Mouse (Mus musculus): ENCODE measurements around the gene Parvb. TPM values are rescaled to one million over a fixed set of nuclear protein-coding genes. Genes with fewer than 3 reads are reported as not detected.

Gene Parvb
- total and polyA plus RNA-seq, 3 experiments = 4.8 to 58.0 TPM; not detected in 1

DNA sequence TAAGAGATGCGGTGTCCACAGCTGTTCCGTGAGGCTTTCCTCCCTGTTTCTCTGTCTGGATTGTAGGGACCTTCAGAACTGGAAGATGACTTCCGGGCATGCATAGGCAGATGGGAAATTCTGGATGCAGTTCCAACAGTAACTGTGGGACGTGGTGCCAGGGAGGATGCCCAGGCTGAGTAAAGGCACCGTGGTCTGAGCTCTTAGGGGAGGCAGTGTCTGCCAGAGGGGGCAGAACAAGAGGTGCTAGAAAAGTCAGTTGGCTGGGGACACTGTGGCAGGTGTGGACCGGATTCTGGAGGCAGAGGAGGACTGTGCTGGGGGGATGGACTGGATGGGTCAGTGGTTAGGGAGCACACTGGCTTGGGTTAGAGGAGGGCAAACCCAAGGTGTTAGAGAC, 30.8 kb downstream of the Parvb start:
- H3K4me1 ChIP-seq (ENCODE audit: control insufficient read depth in 1 of 2, insufficient read depth in 2 of 2, low read length in 2 of 2) = no peaks in the 10 kb centered on the region
- no peak for DNase-seq (ENCODE audit: low read depth, low spot score)
- H3K4me3 ChIP-seq (ENCODE audit: control insufficient read depth in 1 of 2, insufficient read depth in 1 of 2, low read depth in 2 of 2, low read length in 2 of 2) = no peak overlapping the region
- no peaks in the 10 kb centered on the region for H3K27me3 ChIP-seq (ENCODE audit: control insufficient read depth in 1 of 2, insufficient read depth in 2 of 2, low read length in 2 of 2)
- H3K9me3 ChIP-seq (replicated peaks; ENCODE audit: insufficient read depth, low read length) = no peaks in the 10 kb centered on the region
- no peak overlapping the region for H3K9ac ChIP-seq (ENCODE audit: control insufficient read depth, low read depth, low read length, poor library complexity, severe bottlenecking)
- H3K79me2 ChIP-seq (ENCODE audit: control insufficient read depth, insufficient read depth, low read length, poor library complexity) = no peaks in the 10 kb centered on the region
- no peak overlapping the region for H3K27ac ChIP-seq (ENCODE audit: control insufficient read depth, low read depth, low read length)
- H3K36me3 ChIP-seq (ENCODE audit: control insufficient read depth in 1 of 2, insufficient read depth in 2 of 2, low read length in 2 of 2) = no peaks in the 10 kb centered on the region
- TF ChIP-seq MAX (IDR thresholded peaks at IDR 0.05; ENCODE audit: low read length) (no peak), POLR2A (IDR thresholded peaks at IDR 0.05; ENCODE audit: control insufficient read depth in 1 of 2, insufficient read depth in 1 of 2, low read depth in 1 of 2, low read length in 2 of 2, poor library complexity in 1 of 2) (no peak), ZMIZ1 (IDR thresholded peaks at IDR 0.05; ENCODE audit: low read depth, low read length) (no peak), MEF2A (IDR thresholded peaks at IDR 0.05; ENCODE audit: extremely low read depth, insufficient replicate concordance, low read depth, low read length, poor library complexity, severe bottlenecking) (no peak), ZNF384 (IDR thresholded peaks at IDR 0.05; ENCODE audit: low read depth, low read length) (no peak), TBP (IDR thresholded peaks at IDR 0.05; ENCODE audit: low read depth, low read length) (no peak), ELF1 (IDR thresholded peaks at IDR 0.05; ENCODE audit: low read depth, low read length) (no peak), HCFC1 (IDR thresholded peaks at IDR 0.05; ENCODE audit: low read depth, low read length) (no peak), MYB (IDR thresholded peaks at IDR 0.05; ENCODE audit: low read depth, low read length) (no peak), ETS1 (IDR thresholded peaks at IDR 0.05; ENCODE audit: low read depth, low read length) (no peak)

- Histone ChIP-seq H3K27me3 (ENCODE audit: control insufficient read depth in 1 of 2, insufficient read depth in 2 of 2, low read length in 2 of 2) (no peaks in the 10 kb centered on the region), H3K9ac (ENCODE audit: control insufficient read depth, low read depth, low read length, poor library complexity, severe bottlenecking) (no peak overlapping the region), H3K36me3 (ENCODE audit: control insufficient read depth in 1 of 2, insufficient read depth in 2 of 2, low read length in 2 of 2) (no peaks in the 10 kb centered on the region), H3K27ac (ENCODE audit: control insufficient read depth, low read depth, low read length) (no peak overlapping the region), H3K4me1 (ENCODE audit: control insufficient read depth in 1 of 2, insufficient read depth in 2 of 2, low read length in 2 of 2) (no peaks in the 10 kb centered on the region), H3K4me3 (ENCODE audit: control insufficient read depth in 1 of 2, insufficient read depth in 1 of 2, low read depth in 2 of 2, low read length in 2 of 2) (no peak overlapping the region), H3K79me2 (ENCODE audit: control insufficient read depth, insufficient read depth, low read length, poor library complexity) (no peaks in the 10 kb centered on the region), H3K9me3 (replicated peaks; ENCODE audit: insufficient read depth, low read length) (no peaks in the 10 kb centered on the region)
- peak; percentile 20 for DNase-seq (ENCODE audit: low read depth, low spot score)
- no peak for TF ChIP-seq ZC3H11A (IDR thresholded peaks at IDR 0.05; ENCODE audit: low read depth, low read length)
- no peak for TF ChIP-seq CTCF (IDR thresholded peaks at IDR 0.05 in 2 of 3, conservative IDR thresholded peaks at IDR 0.05 in 1 of 3; ENCODE audit: control insufficient read depth in 1 of 3, insufficient read depth in 1 of 3, low read depth in 2 of 3, low read length in 3 of 3, poor library complexity in 1 of 3, severe bottlenecking in 1 of 3)
- no peak for TF ChIP-seq POLR2AphosphoS5 (IDR thresholded peaks at IDR 0.05; ENCODE audit: borderline replicate concordance, low read depth, low read length)
- TF ChIP-seq POLR2AphosphoS2 (IDR thresholded peaks at IDR 0.05; ENCODE audit: low read length) = no peak
- TF ChIP-seq JUND (IDR thresholded peaks at IDR 0.05; ENCODE audit: low read depth, low read length) = no peak
Observed at GRCm38 (mm10) chr15:84263573-84263972, 31.7 kb downstream of the Parvb start.

DNA sequence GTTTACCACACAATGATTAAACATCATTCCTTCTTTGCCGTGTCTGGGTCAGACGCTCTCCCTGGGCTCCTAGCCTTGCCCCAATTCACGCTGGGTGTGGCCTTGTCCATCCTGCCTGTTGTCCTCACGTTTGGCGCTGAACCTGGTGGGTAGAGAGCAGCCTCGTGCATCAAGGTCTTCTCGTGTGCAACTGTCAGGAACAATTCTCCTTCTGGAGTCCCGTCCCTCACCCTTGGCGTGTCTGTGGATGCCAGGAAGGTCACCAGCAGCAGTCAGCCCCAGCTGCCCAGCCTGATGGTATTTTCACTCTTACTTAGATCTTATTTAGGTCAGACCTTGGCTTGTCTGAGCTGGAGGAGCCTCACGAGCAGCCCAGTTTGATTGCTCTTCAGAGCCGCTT, 33.3 kb downstream of the Parvb start:
- Histone ChIP-seq H3K27me3 (ENCODE audit: control insufficient read depth in 1 of 2, insufficient read depth in 2 of 2, low read length in 2 of 2) (no peaks in the 10 kb centered on the region), H3K4me3 (ENCODE audit: control insufficient read depth in 1 of 2, insufficient read depth in 1 of 2, low read depth in 2 of 2, low read length in 2 of 2) (no peak overlapping the region), H3K36me3 (ENCODE audit: control insufficient read depth in 1 of 2, insufficient read depth in 2 of 2, low read length in 2 of 2) (no peaks in the 10 kb centered on the region), H3K79me2 (ENCODE audit: control insufficient read depth, insufficient read depth, low read length, poor library complexity) (no peaks in the 10 kb centered on the region), H3K4me1 (ENCODE audit: control insufficient read depth in 1 of 2, insufficient read depth in 2 of 2, low read length in 2 of 2) (no peaks in the 10 kb centered on the region), H3K9me3 (replicated peaks; ENCODE audit: insufficient read depth, low read length) (no peaks in the 10 kb centered on the region), H3K27ac (ENCODE audit: control insufficient read depth, low read depth, low read length) (no peak overlapping the region), H3K9ac (ENCODE audit: control insufficient read depth, low read depth, low read length, poor library complexity, severe bottlenecking) (no peak overlapping the region)
- DNase-seq (ENCODE audit: low read depth, low spot score) = no peak
- TF ChIP-seq NRF1 (IDR thresholded peaks at IDR 0.05; ENCODE audit: insufficient read depth, low read depth, low read length, poor library complexity, severe bottlenecking) (no peak), MEF2A (IDR thresholded peaks at IDR 0.05; ENCODE audit: extremely low read depth, insufficient replicate concordance, low read depth, low read length, poor library complexity, severe bottlenecking) (no peak), ZC3H11A (IDR thresholded peaks at IDR 0.05; ENCODE audit: low read depth, low read length) (no peak), POLR2A (IDR thresholded peaks at IDR 0.05; ENCODE audit: control insufficient read depth in 1 of 2, insufficient read depth in 1 of 2, low read depth in 1 of 2, low read length in 2 of 2, poor library complexity in 1 of 2) (no peak), ZNF384 (IDR thresholded peaks at IDR 0.05; ENCODE audit: low read depth, low read length) (no peak), MXI1 (IDR thresholded peaks at IDR 0.05; ENCODE audit: low read depth, low read length) (no peak), ETS1 (IDR thresholded peaks at IDR 0.05; ENCODE audit: low read depth, low read length) (no peak), MAFK (IDR thresholded peaks at IDR 0.05; ENCODE audit: borderline replicate concordance, low read depth, low read length) (no peak), JUND (IDR thresholded peaks at IDR 0.05; ENCODE audit: low read depth, low read length) (no peak), TCF12 (IDR thresholded peaks at IDR 0.05; ENCODE audit: low read depth, low read length) (no peak), ZKSCAN1 (IDR thresholded peaks at IDR 0.05; ENCODE audit: low read depth, low read length) (no peak), KAT2A (conservative IDR thresholded peaks at IDR 0.05; ENCODE audit: low read depth, low read length) (no peak), NELFE (IDR thresholded peaks at IDR 0.05; ENCODE audit: low read depth, low read length) (no peak)

All from MEL (cell line).